Mouse (Mus musculus): ENCODE data around the gene Lrp2. TPM values are rescaled to one million over a fixed set of nuclear protein-coding genes. Genes with fewer than 3 reads are reported as not detected.

The Lrp2 gene
- 92.6 and 92.9 TPM in 2 replicates for polyA plus RNA-seq (2011; ENCODE audit: insufficient read depth, insufficient read length, low read depth, missing spikeins)

- TF ChIP-seq CTCF (IDR thresholded peaks at IDR 0.05; ENCODE audit: low read depth, low read length) (no peak), EP300 (IDR thresholded peaks at IDR 0.05; ENCODE audit: insufficient read depth, low read depth, low read length) (0 out of 2 replicates have a peak, but pooled peaks have one; percentile 17)
- H3K4me1 ChIP-seq (ENCODE audit: control insufficient read depth, insufficient read depth, low read length), result no peaks in the 10 kb centered on the region
- H3K27me3 ChIP-seq (ENCODE audit: control insufficient read depth, insufficient read depth, low read length, poor library complexity, severe bottlenecking), result peaks cover 7% of the 10 kb centered on the region; the same call in 1 of the 2 replicates
- no peaks in the 10 kb centered on the region for H3K9me3 ChIP-seq (replicated peaks; ENCODE audit: control insufficient read depth, insufficient read depth, low read length, poor library complexity, severe bottlenecking)
- no peaks in the 10 kb centered on the region for H3K36me3 ChIP-seq (ENCODE audit: control insufficient read depth, insufficient read depth, low read length, poor library complexity, severe bottlenecking)
- H3K4me3 ChIP-seq (ENCODE audit: low read depth, low read length), result peak within 1 kb of the TSS; percentile 73
- no peak within 1 kb of the TSS for H3K27ac ChIP-seq (ENCODE audit: insufficient read depth, low read length)
- H3K9ac ChIP-seq (ENCODE audit: low read depth, poor library complexity, severe bottlenecking), result peak within 1 kb of the TSS; percentile 39
These were observed at the start of gene Lrp2 for GRCm38 (mm10) chr2:69585886-69586398. TSS of gene Lrp2 (minus strand) at chr2:69586065.

GRCm38 (mm10) chr2:69635064-69635701 is 49.3 kb upstream of the Lrp2 start:
- Histone ChIP-seq H3K27me3 (ENCODE audit: control insufficient read depth, insufficient read depth, low read length, poor library complexity, severe bottlenecking) (no peaks in the 10 kb centered on the region), H3K27ac (ENCODE audit: insufficient read depth, low read length) (no peak overlapping the region), H3K9ac (ENCODE audit: low read depth, poor library complexity, severe bottlenecking) (peak overlapping the region; percentile 58), H3K4me1 (ENCODE audit: control insufficient read depth, insufficient read depth, low read length) (no peaks in the 10 kb centered on the region), H3K9me3 (replicated peaks; ENCODE audit: control insufficient read depth, insufficient read depth, low read length, poor library complexity, severe bottlenecking) (no peaks in the 10 kb centered on the region), H3K36me3 (ENCODE audit: control insufficient read depth, insufficient read depth, low read length, poor library complexity, severe bottlenecking) (no peaks in the 10 kb centered on the region), H3K4me3 (ENCODE audit: low read depth, low read length) (peak overlapping the region; percentile 9; the same call in 1 of the 2 replicates)
- TF ChIP-seq CTCF (IDR thresholded peaks at IDR 0.05; ENCODE audit: low read depth, low read length) (peak; percentile 50), EP300 (IDR thresholded peaks at IDR 0.05; ENCODE audit: insufficient read depth, low read depth, low read length) (no peak), POLR2A (IDR thresholded peaks at IDR 0.05; ENCODE audit: insufficient read depth, low read length) (no peak)

GRCm38 (mm10) chr2:69631449-69631848 is 45.6 kb upstream of the Lrp2 start:
- no peak overlapping the region for H3K27ac ChIP-seq (ENCODE audit: insufficient read depth, low read length)

GRCm38 (mm10) chr2:69630792-69631191 is 44.9 kb upstream of the Lrp2 start:
- Histone ChIP-seq H3K36me3 (ENCODE audit: control insufficient read depth, insufficient read depth, low read length, poor library complexity, severe bottlenecking) (no peaks in the 10 kb centered on the region), H3K9me3 (replicated peaks; ENCODE audit: control insufficient read depth, insufficient read depth, low read length, poor library complexity, severe bottlenecking) (no peaks in the 10 kb centered on the region), H3K4me3 (ENCODE audit: low read depth, low read length) (no peak overlapping the region), H3K9ac (ENCODE audit: low read depth, poor library complexity, severe bottlenecking) (no peak overlapping the region), H3K27ac (ENCODE audit: insufficient read depth, low read length) (no peak overlapping the region), H3K27me3 (ENCODE audit: control insufficient read depth, insufficient read depth, low read length, poor library complexity, severe bottlenecking) (no peaks in the 10 kb centered on the region), H3K4me1 (ENCODE audit: control insufficient read depth, insufficient read depth, low read length) (no peaks in the 10 kb centered on the region)
- no peak for TF ChIP-seq EP300 (IDR thresholded peaks at IDR 0.05; ENCODE audit: insufficient read depth, low read depth, low read length)
- no peak for TF ChIP-seq POLR2A (IDR thresholded peaks at IDR 0.05; ENCODE audit: insufficient read depth, low read length)
- no peak for TF ChIP-seq CTCF (IDR thresholded peaks at IDR 0.05; ENCODE audit: low read depth, low read length)

More at GRCm38 (mm10) chr2:69631449-69631848, 45.6 kb upstream of the Lrp2 start:
- H3K9me3 ChIP-seq (replicated peaks; ENCODE audit: control insufficient read depth, insufficient read depth, low read length, poor library complexity, severe bottlenecking), result no peaks in the 10 kb centered on the region
- no peak overlapping the region for H3K9ac ChIP-seq (ENCODE audit: low read depth, poor library complexity, severe bottlenecking)
- no peak for TF ChIP-seq POLR2A (IDR thresholded peaks at IDR 0.05; ENCODE audit: insufficient read depth, low read length)
- no peak for TF ChIP-seq CTCF (IDR thresholded peaks at IDR 0.05; ENCODE audit: low read depth, low read length)
- no peak for TF ChIP-seq EP300 (IDR thresholded peaks at IDR 0.05; ENCODE audit: insufficient read depth, low read depth, low read length)
- no peak overlapping the region for H3K4me3 ChIP-seq (ENCODE audit: low read depth, low read length)
- no peaks in the 10 kb centered on the region for H3K36me3 ChIP-seq (ENCODE audit: control insufficient read depth, insufficient read depth, low read length, poor library complexity, severe bottlenecking)
- no peaks in the 10 kb centered on the region for H3K4me1 ChIP-seq (ENCODE audit: control insufficient read depth, insufficient read depth, low read length)
- no peaks in the 10 kb centered on the region for H3K27me3 ChIP-seq (ENCODE audit: control insufficient read depth, insufficient read depth, low read length, poor library complexity, severe bottlenecking)

- no peak for TF ChIP-seq CTCF (IDR thresholded peaks at IDR 0.05; ENCODE audit: low read depth, low read length)
- no peak for TF ChIP-seq EP300 (IDR thresholded peaks at IDR 0.05; ENCODE audit: insufficient read depth, low read depth, low read length)
- no peak for TF ChIP-seq POLR2A (IDR thresholded peaks at IDR 0.05; ENCODE audit: insufficient read depth, low read length)
- no peaks in the 10 kb centered on the region for H3K27me3 ChIP-seq (ENCODE audit: control insufficient read depth, insufficient read depth, low read length, poor library complexity, severe bottlenecking)
- H3K27ac ChIP-seq (ENCODE audit: insufficient read depth, low read length), result no peak overlapping the region
- H3K36me3 ChIP-seq (ENCODE audit: control insufficient read depth, insufficient read depth, low read length, poor library complexity, severe bottlenecking), result no peaks in the 10 kb centered on the region
- H3K9ac ChIP-seq (ENCODE audit: low read depth, poor library complexity, severe bottlenecking), result no peak overlapping the region
- no peaks in the 10 kb centered on the region for H3K9me3 ChIP-seq (replicated peaks; ENCODE audit: control insufficient read depth, insufficient read depth, low read length, poor library complexity, severe bottlenecking)
- H3K4me3 ChIP-seq (ENCODE audit: low read depth, low read length), result no peak overlapping the region
- H3K4me1 ChIP-seq (ENCODE audit: control insufficient read depth, insufficient read depth, low read length), result no peaks in the 10 kb centered on the region
These were observed 44.0 kb upstream of the Lrp2 start for GRCm38 (mm10) chr2:69629914-69630313.

GRCm38 (mm10) chr2:69629215-69629614 is 43.4 kb upstream of the Lrp2 start:
- Histone ChIP-seq H3K4me3 (ENCODE audit: low read depth, low read length) (peak overlapping the region; percentile 14; the same call in 1 of the 2 replicates), H3K4me1 (ENCODE audit: control insufficient read depth, insufficient read depth, low read length) (no peaks in the 10 kb centered on the region), H3K27me3 (ENCODE audit: control insufficient read depth, insufficient read depth, low read length, poor library complexity, severe bottlenecking) (no peaks in the 10 kb centered on the region), H3K9me3 (replicated peaks; ENCODE audit: control insufficient read depth, insufficient read depth, low read length, poor library complexity, severe bottlenecking) (no peaks in the 10 kb centered on the region), H3K27ac (ENCODE audit: insufficient read depth, low read length) (no peak overlapping the region), H3K9ac (ENCODE audit: low read depth, poor library complexity, severe bottlenecking) (peak overlapping the region; percentile 41), H3K36me3 (ENCODE audit: control insufficient read depth, insufficient read depth, low read length, poor library complexity, severe bottlenecking) (no peaks in the 10 kb centered on the region)
- TF ChIP-seq CTCF (IDR thresholded peaks at IDR 0.05; ENCODE audit: low read depth, low read length), result no peak
- TF ChIP-seq EP300 (IDR thresholded peaks at IDR 0.05; ENCODE audit: insufficient read depth, low read depth, low read length), result no peak
- TF ChIP-seq POLR2A (IDR thresholded peaks at IDR 0.05; ENCODE audit: insufficient read depth, low read length), result no peak

Data from ES-Bruce4 (cell line).